Comparison of ENCODE assay signal across 8 mouse cellular contexts in the genomic region with DNA sequence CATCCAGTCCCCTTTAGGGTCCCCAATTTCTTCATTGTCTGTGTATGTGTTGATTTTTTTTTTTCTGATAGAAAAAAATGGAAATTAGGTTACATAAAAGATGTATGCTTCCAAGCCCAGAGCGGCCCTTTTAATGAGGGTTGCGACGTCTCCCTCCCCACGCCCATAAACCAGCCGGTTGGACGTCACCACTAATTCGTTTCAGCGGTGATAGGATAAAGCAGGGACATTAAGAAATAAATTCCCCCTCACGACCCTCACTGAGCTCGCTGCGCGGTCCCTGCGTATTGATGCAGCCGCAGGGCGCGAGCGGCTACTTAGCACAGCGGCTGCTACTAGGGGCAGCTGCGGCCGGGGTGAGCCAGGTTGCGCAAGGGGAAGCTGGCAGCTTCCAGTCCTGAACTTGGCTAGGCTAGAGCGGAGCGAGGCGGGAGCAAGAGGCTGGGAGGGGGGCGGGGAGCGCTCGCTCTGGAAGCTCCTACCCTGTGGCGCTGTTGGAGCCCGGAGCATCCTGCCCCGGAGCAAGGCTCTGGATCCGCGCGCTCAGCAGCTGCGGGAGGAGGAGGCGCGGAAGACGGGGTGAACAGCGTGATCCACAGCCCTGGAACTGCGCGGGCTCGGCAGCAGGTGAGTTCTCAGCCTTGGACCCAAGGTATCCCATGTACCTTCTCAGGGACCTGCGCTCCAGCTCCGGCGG.
A peak's percentile ranks its signal among the peaks of the same experiment; 100 is the strongest.
DNase-seq lines count a peak whose midpoint lies in the region; ATAC-seq and TF ChIP-seq lines count a peak whose summit lies in the region.

No protein-coding gene starts in this region.

- no peak overlapping the region for H3K27ac ChIP-seq in hindbrain, postnatal 0 days
- H3K27ac ChIP-seq in limb, embryonic 14.5 days (replicated peaks; ENCODE audit: low read depth, low read length), result no peak overlapping the region
- no peak overlapping the region for H3K27ac ChIP-seq in neural tube, embryonic 12.5 days

- H3K36me3 ChIP-seq in hindbrain, postnatal 0 days (ENCODE audit: insufficient read depth, low read length), result no peaks in the 10 kb centered on the region
- H3K36me3 ChIP-seq in limb, embryonic 14.5 days (ENCODE audit: control insufficient read depth, insufficient read depth, low read length), result no peaks in the 10 kb centered on the region
- H3K36me3 ChIP-seq in neural tube, embryonic 12.5 days, result no peaks in the 10 kb centered on the region

- no peak for TF ChIP-seq POLR2A in limb, embryonic 14.5 days (IDR thresholded peaks at IDR 0.05; ENCODE audit: borderline replicate concordance, extremely low read depth, insufficient read depth, insufficient read length)

- peak overlapping the region; percentile 43 for H3K9ac ChIP-seq in hindbrain, postnatal 0 days (replicated peaks; ENCODE audit: low read length)
- no peak overlapping the region for H3K9ac ChIP-seq in limb, embryonic 14.5 days (ENCODE audit: low read depth, low read length, severe bottlenecking)
- H3K9ac ChIP-seq in neural tube, embryonic 12.5 days, result no peak overlapping the region

- ATAC-seq in hindbrain, postnatal 0 days, result peak; percentile 73
- no peak for ATAC-seq in limb, embryonic 14.5 days (ENCODE audit: low FRiP score, low read depth)
- peak; percentile 53; the same call in 1 of the 2 replicates for ATAC-seq in neural tube, embryonic 12.5 days (ENCODE audit: low FRiP score, low read depth)
- no peak for ATAC-seq in erythroblast, adult 5-6 weeks (replicated peaks; ENCODE audit: low FRiP score, poor library complexity, severe bottlenecking)

- peak; percentile 64 for DNase-seq in adrenal gland, postnatal 10 days
- no peak for DNase-seq in adrenal gland, adult 18-20 months (ENCODE audit: low spot score in 2 of 2)
- DNase-seq in cerebellum, adult 9-10 months, result peak; percentile 72
- peak; percentile 25 to 33 for DNase-seq in frontal cortex, postnatal 36 days (ENCODE audit: low spot score in 2 of 2)
- peak; percentile 73 for DNase-seq in hindbrain, postnatal 0 days (ENCODE audit: low spot score)
- no peak for DNase-seq in limb, embryonic 14.5 days (ENCODE audit: low spot score)

- peak overlapping the region; percentile 70 for H3K4me2 ChIP-seq in hindbrain, postnatal 0 days (ENCODE audit: low read depth, low read length)
- peak overlapping the region; percentile 11; the same call in 1 of the 2 replicates for H3K4me2 ChIP-seq in limb, embryonic 14.5 days (replicated peaks; ENCODE audit: low read depth, low read length, severe bottlenecking)
- peak overlapping the region; percentile 59 for H3K4me2 ChIP-seq in neural tube, embryonic 12.5 days (replicated peaks)

- TF ChIP-seq CTCF in hindbrain, postnatal 0 days (IDR thresholded peaks at IDR 0.05; ENCODE audit: low read depth), result no peak

- H3K9me3 ChIP-seq in hindbrain, postnatal 0 days (ENCODE audit: low read length), result no peaks in the 10 kb centered on the region
- H3K9me3 ChIP-seq in limb, embryonic 14.5 days (ENCODE audit: control insufficient read depth, low read length), result no peaks in the 10 kb centered on the region
- H3K9me3 ChIP-seq in neural tube, embryonic 12.5 days, result no peaks in the 10 kb centered on the region

- no peaks in the 10 kb centered on the region; the same call in 1 of the 2 replicates for H3K4me1 ChIP-seq in hindbrain, postnatal 0 days (ENCODE audit: insufficient read depth, low read length)
- peaks cover 6% of the 10 kb centered on the region; the same call in 1 of the 2 replicates for H3K4me1 ChIP-seq in limb, embryonic 14.5 days (ENCODE audit: control insufficient read depth, insufficient read depth, low read length)
- peaks cover 12% of the 10 kb centered on the region for H3K4me1 ChIP-seq in neural tube, embryonic 12.5 days

- peak overlapping the region; percentile 32 for H3K4me3 ChIP-seq in hindbrain, postnatal 0 days (ENCODE audit: low read length)
- peak overlapping the region; percentile 10 for H3K4me3 ChIP-seq in limb, embryonic 14.5 days (replicated peaks; ENCODE audit: low read length)
- H3K4me3 ChIP-seq in neural tube, embryonic 12.5 days, result peak overlapping the region; percentile 27

- WGBS in hindbrain, postnatal 0 days, result 1% methylated on average over 43 of the region's 44 CpGs
- under 1% methylated on average over 43 of the region's 44 CpGs for WGBS in limb, embryonic 14.5 days
- WGBS in neural tube, embryonic 12.5 days, result under 1% methylated on average over 44 of the region's 44 CpGs

- peaks cover 5% of the 10 kb centered on the region for H3K27me3 ChIP-seq in hindbrain, postnatal 0 days (ENCODE audit: insufficient read depth, low read length)
- H3K27me3 ChIP-seq in limb, embryonic 14.5 days (ENCODE audit: control insufficient read depth, insufficient read depth, low read length), result peaks cover 63% of the 10 kb centered on the region
- H3K27me3 ChIP-seq in neural tube, embryonic 12.5 days (replicated peaks), result peaks cover 76% of the 10 kb centered on the region

Comparison
In these comparisons a context has a peak if more than half of its experiments do, and no peak if none do; other contexts are left out.
1. DNase-seq: peak in adrenal gland, postnatal 10 days (single experiment), cerebellum, adult 9-10 months (single experiment), frontal cortex, postnatal 36 days (2 of 2) and hindbrain, postnatal 0 days (single experiment); none in adrenal gland, adult 18-20 months (0 of 2) and limb, embryonic 14.5 days (single experiment).
2. ATAC-seq: peak in hindbrain, postnatal 0 days (single experiment) and neural tube, embryonic 12.5 days (single experiment); none in limb, embryonic 14.5 days (single experiment) and erythroblast, adult 5-6 weeks (single experiment).
3. H3K4me2 ChIP-seq: peak in every context shown above with its lines; median percentile 70 in hindbrain, postnatal 0 days; 59 in neural tube, embryonic 12.5 days; 11 in limb, embryonic 14.5 days.
4. Peak in every context shown above with its lines, with median percentiles within 50 percentile points of each other: H3K4me3 ChIP-seq.